Mouse (Mus musculus): ENCODE measurements around the gene Pde7b. TPM values are rescaled to one million over a fixed set of nuclear protein-coding genes. Genes with fewer than 3 reads are reported as not detected.

The Pde7b gene
- total and polyA plus RNA-seq, 3 experiments, result 0.22 TPM; not detected in 2

DNA sequence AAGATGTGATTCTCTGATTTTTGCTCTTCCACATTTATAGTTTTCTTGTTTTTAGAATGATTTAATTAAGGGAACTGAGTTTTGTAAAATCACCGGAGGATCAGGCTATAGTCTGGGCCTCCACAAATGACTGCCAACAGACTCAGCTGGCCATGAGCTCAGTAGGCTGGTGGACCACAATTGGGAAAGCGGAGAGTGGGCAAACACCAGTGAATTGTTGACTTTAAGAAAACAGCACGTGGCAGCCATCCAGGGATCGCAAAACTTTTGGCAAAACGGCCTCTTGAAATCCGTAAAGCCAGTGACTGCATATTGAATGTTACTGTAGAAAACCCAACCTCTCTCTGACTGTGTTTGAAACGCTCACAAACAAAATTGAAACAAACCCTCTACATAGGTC lies 94.8 kb downstream of the Pde7b start:
- Histone ChIP-seq H3K4me1 (ENCODE audit: insufficient read depth, low read depth, low read length) (no peaks in the 10 kb centered on the region), H3K27me3 (ENCODE audit: insufficient read depth, low read length) (peaks cover 6% of the 10 kb centered on the region; the same call in 1 of the 2 replicates), H3K9me3 (replicated peaks) (no peaks in the 10 kb centered on the region), H3K36me3 (replicated peaks) (no peaks in the 10 kb centered on the region), H3K4me3 (ENCODE audit: low read depth, low read length) (no peak overlapping the region)
- TF ChIP-seq GATA2 (IDR thresholded peaks at IDR 0.05; ENCODE audit: borderline replicate concordance, low read depth, low read length) (no peak), CTCF (IDR thresholded peaks at IDR 0.05; ENCODE audit: low read depth, low read length) (no peak), GATA1 (IDR thresholded peaks at IDR 0.05; ENCODE audit: borderline replicate concordance, low read length) (no peak), TAL1 (conservative IDR thresholded peaks at IDR 0.05; ENCODE audit: low read depth, low read length) (no peak), POLR2AphosphoS5 (IDR thresholded peaks at IDR 0.05; ENCODE audit: insufficient replicate concordance, low read depth, low read length) (no peak)
- DNase-seq (ENCODE audit: low spot score), result no peak
- no peak for ATAC-seq (ENCODE audit: extremely low read depth, insufficient number of reproducible peaks, low FRiP score, poor library complexity, severe bottlenecking)

DNA sequence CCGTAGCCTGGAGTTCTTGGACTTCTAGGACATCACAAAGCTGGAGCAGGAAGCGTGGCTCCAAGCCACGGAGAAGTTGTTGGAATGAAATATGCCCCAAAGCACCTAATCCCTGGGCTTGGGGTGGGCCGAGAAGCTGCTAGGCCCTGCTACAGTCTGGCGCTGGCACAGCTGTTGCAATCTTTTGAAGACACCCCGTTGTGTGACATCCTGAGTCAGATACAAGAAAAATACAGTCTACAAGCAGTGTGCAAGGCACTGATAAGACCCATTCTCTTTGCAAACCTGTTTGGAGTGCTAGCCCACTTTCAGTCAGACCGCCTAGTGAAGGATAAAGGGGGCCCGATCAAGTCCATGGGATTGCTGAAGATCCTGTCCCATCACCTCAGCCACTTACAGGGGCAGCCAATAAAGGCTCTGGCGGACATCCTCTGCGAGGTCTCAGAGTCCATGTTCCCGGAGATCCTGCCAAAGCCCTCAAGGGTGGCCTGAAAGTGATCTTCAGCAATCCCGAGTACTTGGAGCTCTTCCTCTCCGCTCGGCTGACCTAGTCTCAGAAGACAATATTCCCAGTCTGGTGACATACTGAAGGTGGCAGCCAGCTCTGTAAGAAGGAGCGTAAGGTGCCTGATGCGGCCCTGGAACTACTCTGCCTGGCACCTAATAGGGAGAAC lies 99.0 kb downstream of the Pde7b start:
- ATAC-seq (ENCODE audit: extremely low read depth, insufficient number of reproducible peaks, low FRiP score, poor library complexity, severe bottlenecking) (no peak), DNase-seq (ENCODE audit: low spot score) (no peak)
- no peak for TF ChIP-seq TAL1 (conservative IDR thresholded peaks at IDR 0.05; ENCODE audit: low read depth, low read length)
- TF ChIP-seq POLR2AphosphoS5 (IDR thresholded peaks at IDR 0.05; ENCODE audit: insufficient replicate concordance, low read depth, low read length), result no peak
- TF ChIP-seq GATA1 (IDR thresholded peaks at IDR 0.05; ENCODE audit: borderline replicate concordance, low read length), result no peak
- TF ChIP-seq GATA2 (IDR thresholded peaks at IDR 0.05; ENCODE audit: borderline replicate concordance, low read depth, low read length), result no peak
- TF ChIP-seq CTCF (IDR thresholded peaks at IDR 0.05; ENCODE audit: low read depth, low read length), result no peak
- Histone ChIP-seq H3K4me3 (ENCODE audit: low read depth, low read length) (no peak overlapping the region), H3K9me3 (replicated peaks) (no peaks in the 10 kb centered on the region), H3K4me1 (ENCODE audit: insufficient read depth, low read depth, low read length) (no peaks in the 10 kb centered on the region), H3K27me3 (ENCODE audit: insufficient read depth, low read length) (no peaks in the 10 kb centered on the region), H3K36me3 (replicated peaks) (no peaks in the 10 kb centered on the region)

DNA sequence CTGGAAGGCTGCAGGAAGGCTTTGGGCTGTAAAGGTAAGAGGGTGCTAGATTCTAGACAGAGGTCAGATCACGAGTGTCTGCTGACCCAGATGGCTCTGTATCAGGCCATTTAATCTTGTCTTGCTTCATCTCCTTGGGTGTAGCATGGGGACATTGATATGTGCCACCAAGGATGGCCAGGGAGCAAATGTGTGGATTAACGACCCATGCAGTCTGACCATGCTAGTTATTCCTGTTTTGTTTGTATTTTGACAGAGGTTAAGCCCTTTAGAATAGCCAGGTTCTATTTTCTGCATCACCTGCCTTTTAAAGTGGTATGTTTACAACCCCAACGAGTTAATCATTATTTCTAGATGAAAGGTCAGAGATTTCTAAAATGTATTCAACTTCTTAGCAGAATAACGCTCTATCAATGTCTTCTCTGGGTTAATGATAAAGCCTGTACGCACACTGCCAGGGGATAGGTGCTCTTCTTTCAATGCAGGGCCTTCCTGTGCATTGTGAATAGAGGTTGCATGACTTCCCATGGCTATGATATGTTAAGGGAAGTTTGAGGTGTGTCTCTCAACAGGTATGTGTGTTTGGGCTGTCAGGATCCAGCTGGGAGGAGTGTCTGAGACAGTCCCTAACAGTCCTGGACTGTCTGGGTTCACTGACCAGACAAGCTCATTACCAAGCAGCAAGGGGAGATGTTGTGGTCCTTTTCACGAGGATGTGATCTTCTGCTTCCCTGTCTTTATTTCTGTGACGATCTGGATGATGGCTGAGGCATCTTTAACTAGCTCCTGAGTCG lies 103.0 kb downstream of the Pde7b start:
- H3K4me1 ChIP-seq (ENCODE audit: insufficient read depth, low read depth, low read length), result no peaks in the 10 kb centered on the region
- ATAC-seq (ENCODE audit: extremely low read depth, insufficient number of reproducible peaks, low FRiP score, poor library complexity, severe bottlenecking) (no peak), DNase-seq (ENCODE audit: low spot score) (no peak)
- H3K36me3 ChIP-seq (replicated peaks), result no peaks in the 10 kb centered on the region
- TF ChIP-seq CTCF (IDR thresholded peaks at IDR 0.05; ENCODE audit: low read depth, low read length), result no peak
- H3K4me3 ChIP-seq (ENCODE audit: low read depth, low read length), result no peak overlapping the region
- H3K9me3 ChIP-seq (replicated peaks), result no peaks in the 10 kb centered on the region
- no peaks in the 10 kb centered on the region for H3K27me3 ChIP-seq (ENCODE audit: insufficient read depth, low read length)

DNA sequence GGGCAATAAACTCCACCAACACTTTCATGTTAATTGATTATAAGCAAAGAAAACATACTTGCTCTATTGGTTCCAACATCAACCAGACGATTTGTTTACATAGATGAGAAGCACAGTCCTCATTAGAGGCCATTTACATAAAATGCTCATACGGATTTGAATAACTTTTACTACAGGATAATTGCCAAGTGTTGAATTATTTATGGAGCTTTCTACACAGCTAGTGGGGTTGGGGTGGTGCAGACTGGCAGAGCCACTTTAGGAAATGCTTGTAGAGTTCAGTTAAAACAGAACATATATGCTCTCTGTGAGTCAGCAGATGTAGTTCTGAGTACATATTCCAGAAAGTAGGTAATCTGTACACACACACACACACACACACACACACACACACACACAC lies 118.9 kb downstream of the Pde7b start:
- TF ChIP-seq GATA1 (IDR thresholded peaks at IDR 0.05; ENCODE audit: borderline replicate concordance, low read length), result no peak
- no peak for TF ChIP-seq POLR2AphosphoS5 (IDR thresholded peaks at IDR 0.05; ENCODE audit: insufficient replicate concordance, low read depth, low read length)
- TF ChIP-seq TAL1 (conservative IDR thresholded peaks at IDR 0.05; ENCODE audit: low read depth, low read length), result no peak
- no peak for TF ChIP-seq CTCF (IDR thresholded peaks at IDR 0.05; ENCODE audit: low read depth, low read length)
- TF ChIP-seq GATA2 (IDR thresholded peaks at IDR 0.05; ENCODE audit: borderline replicate concordance, low read depth, low read length), result no peak
- Histone ChIP-seq H3K36me3 (replicated peaks) (no peaks in the 10 kb centered on the region), H3K4me3 (ENCODE audit: low read depth, low read length) (no peak overlapping the region), H3K9me3 (replicated peaks) (no peaks in the 10 kb centered on the region), H3K27me3 (ENCODE audit: insufficient read depth, low read length) (peaks cover 2% of the 10 kb centered on the region; the same call in 1 of the 2 replicates), H3K4me1 (ENCODE audit: insufficient read depth, low read depth, low read length) (no peaks in the 10 kb centered on the region)
- ATAC-seq (ENCODE audit: extremely low read depth, insufficient number of reproducible peaks, low FRiP score, poor library complexity, severe bottlenecking) (no peak), DNase-seq (ENCODE audit: low spot score) (no peak)

DNA sequence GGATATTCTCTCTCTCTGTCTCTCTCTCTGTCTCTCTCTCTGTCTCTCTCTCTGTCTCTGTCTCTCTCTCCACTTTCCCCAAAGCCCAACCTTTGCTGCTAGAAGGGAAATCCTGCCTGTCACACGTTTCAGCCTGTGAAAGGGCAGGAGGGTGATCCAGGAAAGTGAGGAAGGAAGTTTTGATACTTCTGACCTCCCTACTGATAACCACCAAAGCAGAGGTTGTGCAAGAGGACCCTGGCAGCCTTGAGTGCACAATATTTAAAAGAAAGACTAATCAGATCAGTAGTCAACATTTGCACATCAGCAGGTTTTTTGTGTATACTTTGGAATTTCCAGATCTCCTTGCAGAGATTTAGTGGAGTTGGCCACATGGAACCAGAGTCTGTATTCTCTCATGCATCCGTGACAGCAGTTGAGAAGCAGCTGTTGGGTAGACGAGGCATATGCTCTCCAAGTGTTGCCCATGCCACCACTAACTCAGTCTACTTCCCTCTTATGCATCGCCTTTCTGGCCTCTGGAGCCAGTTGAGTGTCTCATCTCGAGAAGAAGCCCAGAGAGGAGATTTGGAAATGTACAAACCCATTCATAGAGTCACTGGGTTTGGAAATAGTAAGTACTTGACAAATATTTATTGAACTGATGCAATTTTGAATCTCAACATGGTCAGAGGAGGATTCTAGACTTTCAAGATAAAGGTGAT lies 129.6 kb downstream of the Pde7b start:
- Histone ChIP-seq H3K9me3 (replicated peaks) (no peaks in the 10 kb centered on the region), H3K4me1 (ENCODE audit: insufficient read depth, low read depth, low read length) (no peaks in the 10 kb centered on the region), H3K4me3 (ENCODE audit: low read depth, low read length) (no peak overlapping the region), H3K27me3 (ENCODE audit: insufficient read depth, low read length) (peaks cover 3% of the 10 kb centered on the region; the same call in 1 of the 2 replicates), H3K36me3 (replicated peaks) (no peaks in the 10 kb centered on the region)
- no peak for ATAC-seq (ENCODE audit: extremely low read depth, insufficient number of reproducible peaks, low FRiP score, poor library complexity, severe bottlenecking)
- DNase-seq (ENCODE audit: low spot score), result no peak
- TF ChIP-seq GATA1 (IDR thresholded peaks at IDR 0.05; ENCODE audit: borderline replicate concordance, low read length), result no peak
- TF ChIP-seq CTCF (IDR thresholded peaks at IDR 0.05; ENCODE audit: low read depth, low read length), result no peak
- TF ChIP-seq TAL1 (conservative IDR thresholded peaks at IDR 0.05; ENCODE audit: low read depth, low read length), result no peak
- no peak for TF ChIP-seq POLR2AphosphoS5 (IDR thresholded peaks at IDR 0.05; ENCODE audit: insufficient replicate concordance, low read depth, low read length)
- TF ChIP-seq GATA2 (IDR thresholded peaks at IDR 0.05; ENCODE audit: borderline replicate concordance, low read depth, low read length), result no peak

DNA sequence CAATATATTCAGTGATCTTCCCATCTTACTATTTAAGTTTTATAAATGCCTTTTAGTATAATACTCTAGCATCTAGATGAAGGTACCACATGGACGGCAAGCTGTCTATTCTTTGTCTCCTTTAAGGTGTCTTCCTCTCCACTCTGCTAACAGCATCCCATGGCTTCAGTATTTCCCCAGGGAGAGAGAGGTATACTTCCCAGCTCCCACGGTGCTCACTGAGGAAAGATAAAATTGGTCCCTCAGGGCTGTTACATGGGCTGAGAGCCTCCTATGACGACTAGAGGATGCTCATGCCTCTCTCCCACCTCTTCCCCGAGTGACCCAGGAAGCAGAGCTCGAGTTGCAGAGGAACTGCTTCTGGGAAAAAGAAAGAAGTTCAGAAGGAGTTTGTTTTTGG lies 130.9 kb downstream of the Pde7b start:
- no peaks in the 10 kb centered on the region for H3K9me3 ChIP-seq (replicated peaks)
- H3K36me3 ChIP-seq (replicated peaks), result no peaks in the 10 kb centered on the region
- peaks cover 3% of the 10 kb centered on the region; the same call in 1 of the 2 replicates for H3K27me3 ChIP-seq (ENCODE audit: insufficient read depth, low read length)
- ATAC-seq (ENCODE audit: extremely low read depth, insufficient number of reproducible peaks, low FRiP score, poor library complexity, severe bottlenecking), result no peak
- DNase-seq (ENCODE audit: low spot score), result no peak
- no peak overlapping the region for H3K4me3 ChIP-seq (ENCODE audit: low read depth, low read length)
- TF ChIP-seq POLR2AphosphoS5 (IDR thresholded peaks at IDR 0.05; ENCODE audit: insufficient replicate concordance, low read depth, low read length) (no peak), GATA2 (IDR thresholded peaks at IDR 0.05; ENCODE audit: borderline replicate concordance, low read depth, low read length) (no peak), GATA1 (IDR thresholded peaks at IDR 0.05; ENCODE audit: borderline replicate concordance, low read length) (no peak), CTCF (IDR thresholded peaks at IDR 0.05; ENCODE audit: low read depth, low read length) (no peak), TAL1 (conservative IDR thresholded peaks at IDR 0.05; ENCODE audit: low read depth, low read length) (no peak)
- no peaks in the 10 kb centered on the region for H3K4me1 ChIP-seq (ENCODE audit: insufficient read depth, low read depth, low read length)
